Mouse (Mus musculus): ENCODE results near the gene Golga4. TPM values are rescaled to one million over a fixed set of nuclear protein-coding genes. Genes with fewer than 3 reads are reported as not detected.

The Golga4 gene
- polyA plus RNA-seq, 1 experiment from 2014 or later: 52.4 TPM

DNA sequence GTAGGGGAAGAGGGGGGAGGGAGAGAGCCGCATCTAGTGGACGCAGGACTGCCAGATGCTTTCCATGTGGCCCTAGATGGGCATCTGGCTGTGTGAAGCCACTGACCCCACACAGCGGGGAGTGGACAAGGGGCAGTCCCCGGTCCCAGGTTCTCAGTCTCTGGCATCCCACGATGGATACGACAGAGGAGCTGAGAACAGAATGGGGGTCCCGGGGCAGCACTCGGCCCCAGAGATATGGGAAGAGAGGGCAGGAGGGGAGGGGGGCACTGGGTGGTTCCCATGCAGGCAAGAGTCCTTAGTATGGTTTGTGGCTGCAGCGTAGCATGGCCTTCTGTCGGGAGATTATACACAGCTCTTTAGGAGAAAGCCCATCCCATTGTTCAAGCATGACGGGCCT, 17.7 kb downstream of the Golga4 start:
- Histone ChIP-seq H3K27me3 (ENCODE audit: control insufficient read depth, insufficient read depth, low read length) (no peaks in the 10 kb centered on the region), H3K4me2 (ENCODE audit: low read depth) (no peak overlapping the region), H3K9me3 (ENCODE audit: control insufficient read depth, low read length) (no peaks in the 10 kb centered on the region), H3K9ac (ENCODE audit: low read length) (no peak overlapping the region), H3K4me1 (ENCODE audit: control insufficient read depth, insufficient read depth, low read length) (no peaks in the 10 kb centered on the region), H3K4me3 (ENCODE audit: low read depth, low read length) (no peak overlapping the region), H3K36me3 (ENCODE audit: control insufficient read depth, insufficient read depth, low read length) (peaks cover 6% of the 10 kb centered on the region), H3K27ac (ENCODE audit: low read depth, low read length) (no peak overlapping the region)
- DNase-seq (ENCODE audit: low spot score): no peak
- WGBS: 78% methylated on average over 11 of the region's 11 CpGs
- ATAC-seq (ENCODE audit: insufficient read depth, low FRiP score, low TSS enrichment): no peak

DNA sequence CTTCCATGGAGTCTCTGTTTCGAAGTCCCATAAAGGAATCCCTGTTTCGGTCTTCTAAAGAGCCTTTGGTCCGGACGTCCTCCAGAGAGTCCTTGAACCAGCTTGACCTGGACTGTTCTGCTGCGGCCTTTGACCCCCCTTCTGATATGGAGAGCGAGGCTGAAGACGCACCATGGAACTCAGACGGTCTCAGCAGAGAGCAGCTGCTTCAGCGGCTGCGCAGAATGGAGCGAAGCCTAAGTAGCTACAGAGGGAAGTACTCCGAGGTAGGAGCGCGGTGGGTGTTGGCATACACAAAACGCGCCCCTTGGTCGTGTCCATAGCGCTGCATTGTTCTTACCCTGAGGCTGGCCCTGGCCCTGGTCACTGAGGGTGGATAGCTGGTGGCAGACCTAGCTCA, 21.0 kb downstream of the Golga4 start:
- DNase-seq (ENCODE audit: low spot score) (no peak), ATAC-seq (ENCODE audit: insufficient read depth, low FRiP score, low TSS enrichment) (no peak)
- no peak overlapping the region for H3K4me3 ChIP-seq (ENCODE audit: low read depth, low read length)
- no peaks in the 10 kb centered on the region for H3K4me1 ChIP-seq (ENCODE audit: control insufficient read depth, insufficient read depth, low read length)
- 91% methylated on average over 18 of the region's 18 CpGs for WGBS
- no peaks in the 10 kb centered on the region for H3K27me3 ChIP-seq (ENCODE audit: control insufficient read depth, insufficient read depth, low read length)
- H3K4me2 ChIP-seq (ENCODE audit: low read depth): no peak overlapping the region
- no peaks in the 10 kb centered on the region for H3K9me3 ChIP-seq (ENCODE audit: control insufficient read depth, low read length)
- H3K27ac ChIP-seq (ENCODE audit: low read depth, low read length): no peak overlapping the region
- H3K36me3 ChIP-seq (ENCODE audit: control insufficient read depth, insufficient read depth, low read length): peaks cover 9% of the 10 kb centered on the region
- no peak overlapping the region for H3K9ac ChIP-seq (ENCODE audit: low read length)

GRCm38 (mm10) chr9:118529783-118530182, 23.7 kb downstream of the Golga4 start:
- Histone ChIP-seq H3K27ac (ENCODE audit: low read depth, low read length) (no peak overlapping the region), H3K27me3 (ENCODE audit: control insufficient read depth, insufficient read depth, low read length) (no peaks in the 10 kb centered on the region), H3K36me3 (ENCODE audit: control insufficient read depth, insufficient read depth, low read length) (peaks cover 13% of the 10 kb centered on the region), H3K9me3 (ENCODE audit: control insufficient read depth, low read length) (no peaks in the 10 kb centered on the region), H3K4me3 (ENCODE audit: low read depth, low read length) (no peak overlapping the region), H3K9ac (ENCODE audit: low read length) (no peak overlapping the region), H3K4me1 (ENCODE audit: control insufficient read depth, insufficient read depth, low read length) (no peaks in the 10 kb centered on the region), H3K4me2 (ENCODE audit: low read depth) (no peak overlapping the region)
- ATAC-seq (ENCODE audit: insufficient read depth, low FRiP score, low TSS enrichment) (no peak), DNase-seq (ENCODE audit: low spot score) (no peak)
- 92% methylated on average over 3 of the region's 3 CpGs for WGBS

- no peak for DNase-seq (ENCODE audit: low spot score)
- no peak overlapping the region for H3K27ac ChIP-seq (ENCODE audit: low read depth, low read length)
- no peaks in the 10 kb centered on the region for H3K4me1 ChIP-seq (ENCODE audit: control insufficient read depth, insufficient read depth, low read length)
- no peaks in the 10 kb centered on the region for H3K27me3 ChIP-seq (ENCODE audit: control insufficient read depth, insufficient read depth, low read length)
- WGBS: 92% methylated on average over 6 of the region's 6 CpGs
- peaks cover 11% of the 10 kb centered on the region for H3K36me3 ChIP-seq (ENCODE audit: control insufficient read depth, insufficient read depth, low read length)
- no peak for ATAC-seq (ENCODE audit: insufficient read depth, low FRiP score, low TSS enrichment)
- no peak overlapping the region for H3K9ac ChIP-seq (ENCODE audit: low read length)
- no peaks in the 10 kb centered on the region for H3K9me3 ChIP-seq (ENCODE audit: control insufficient read depth, low read length)
- no peak overlapping the region for H3K4me2 ChIP-seq (ENCODE audit: low read depth)
- H3K4me3 ChIP-seq (ENCODE audit: low read depth, low read length): no peak overlapping the region
These were observed 24.6 kb downstream of the Golga4 start for GRCm38 (mm10) chr9:118530679-118531078.

GRCm38 (mm10) chr9:118532516-118533205, 26.6 kb downstream of the Golga4 start:
- H3K36me3 ChIP-seq (ENCODE audit: control insufficient read depth, insufficient read depth, low read length): peaks cover 15% of the 10 kb centered on the region
- DNase-seq (ENCODE audit: low spot score): no peak
- no peaks in the 10 kb centered on the region for H3K27me3 ChIP-seq (ENCODE audit: control insufficient read depth, insufficient read depth, low read length)
- ATAC-seq (ENCODE audit: insufficient read depth, low FRiP score, low TSS enrichment): no peak
- WGBS: 92% methylated on average over 7 of the region's 7 CpGs
- H3K9ac ChIP-seq (ENCODE audit: low read length): no peak overlapping the region
- H3K9me3 ChIP-seq (ENCODE audit: control insufficient read depth, low read length): no peaks in the 10 kb centered on the region
- H3K27ac ChIP-seq (ENCODE audit: low read depth, low read length): no peak overlapping the region
- no peak overlapping the region for H3K4me3 ChIP-seq (ENCODE audit: low read depth, low read length)
- H3K4me2 ChIP-seq (ENCODE audit: low read depth): no peak overlapping the region
- no peaks in the 10 kb centered on the region for H3K4me1 ChIP-seq (ENCODE audit: control insufficient read depth, insufficient read depth, low read length)

- Histone ChIP-seq H3K27me3 (ENCODE audit: control insufficient read depth, insufficient read depth, low read length) (no peaks in the 10 kb centered on the region), H3K27ac (ENCODE audit: low read depth, low read length) (no peak overlapping the region), H3K4me1 (ENCODE audit: control insufficient read depth, insufficient read depth, low read length) (no peaks in the 10 kb centered on the region), H3K9me3 (ENCODE audit: control insufficient read depth, low read length) (no peaks in the 10 kb centered on the region), H3K9ac (ENCODE audit: low read length) (no peak overlapping the region), H3K4me2 (ENCODE audit: low read depth) (no peak overlapping the region), H3K36me3 (ENCODE audit: control insufficient read depth, insufficient read depth, low read length) (peaks cover 17% of the 10 kb centered on the region), H3K4me3 (ENCODE audit: low read depth, low read length) (no peak overlapping the region)
- WGBS: 94% methylated on average over 6 of the region's 6 CpGs
- ATAC-seq (ENCODE audit: insufficient read depth, low FRiP score, low TSS enrichment): no peak
- DNase-seq (ENCODE audit: low spot score): no peak
These were observed 30.9 kb downstream of the Golga4 start for GRCm38 (mm10) chr9:118536946-118537345.

DNA sequence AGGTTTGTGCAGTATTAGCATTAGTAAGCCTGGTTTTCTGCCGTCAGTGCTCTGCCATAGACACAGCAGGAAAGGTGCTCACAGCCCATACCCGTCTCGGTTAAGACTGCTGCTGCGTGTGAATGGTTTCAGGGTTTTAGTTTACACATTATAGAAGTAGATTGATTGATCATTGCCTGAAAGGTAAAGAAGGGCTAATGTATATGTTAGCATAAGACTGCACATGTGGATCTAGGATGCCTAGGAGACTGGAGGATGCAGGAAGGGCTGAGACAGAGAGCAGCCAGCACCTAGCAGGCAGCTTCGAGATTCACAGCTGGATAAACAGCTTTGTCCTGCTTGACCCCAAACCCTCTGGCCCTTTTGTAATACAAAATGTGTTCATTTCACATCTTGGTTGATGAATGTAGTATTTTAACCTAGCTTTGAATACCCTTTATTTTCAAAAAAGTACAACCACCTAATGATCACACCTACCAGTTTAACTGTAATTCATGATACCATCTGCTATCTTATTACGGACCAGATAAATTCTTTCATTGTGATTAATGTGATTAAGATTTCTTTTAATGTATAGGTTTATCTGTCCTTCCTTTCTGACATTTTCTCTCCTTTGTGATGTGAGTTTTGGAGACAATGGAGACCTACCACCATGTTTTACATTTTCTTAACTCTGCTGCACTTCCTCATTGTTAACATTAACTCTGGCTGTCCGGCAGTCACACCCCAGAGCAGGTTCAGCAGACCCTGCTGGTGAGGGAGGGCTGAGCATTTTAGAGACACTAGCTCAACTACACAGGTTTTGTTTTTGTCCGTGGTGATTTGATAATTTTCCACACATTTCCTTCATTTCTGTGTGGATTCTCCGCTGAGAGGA, 31.6 kb downstream of the Golga4 start:
- H3K9ac ChIP-seq (ENCODE audit: low read length): no peak overlapping the region
- no peaks in the 10 kb centered on the region for H3K9me3 ChIP-seq (ENCODE audit: control insufficient read depth, low read length)
- no peak for ATAC-seq (ENCODE audit: insufficient read depth, low FRiP score, low TSS enrichment)
- H3K4me3 ChIP-seq (ENCODE audit: low read depth, low read length): no peak overlapping the region
- peaks cover 15% of the 10 kb centered on the region for H3K36me3 ChIP-seq (ENCODE audit: control insufficient read depth, insufficient read depth, low read length)
- H3K4me2 ChIP-seq (ENCODE audit: low read depth): no peak overlapping the region
- WGBS: 83% methylated on average over 9 of the region's 9 CpGs
- DNase-seq (ENCODE audit: low spot score): no peak
- no peak overlapping the region for H3K27ac ChIP-seq (ENCODE audit: low read depth, low read length)
- H3K27me3 ChIP-seq (ENCODE audit: control insufficient read depth, insufficient read depth, low read length): no peaks in the 10 kb centered on the region
- no peaks in the 10 kb centered on the region for H3K4me1 ChIP-seq (ENCODE audit: control insufficient read depth, insufficient read depth, low read length)

DNA sequence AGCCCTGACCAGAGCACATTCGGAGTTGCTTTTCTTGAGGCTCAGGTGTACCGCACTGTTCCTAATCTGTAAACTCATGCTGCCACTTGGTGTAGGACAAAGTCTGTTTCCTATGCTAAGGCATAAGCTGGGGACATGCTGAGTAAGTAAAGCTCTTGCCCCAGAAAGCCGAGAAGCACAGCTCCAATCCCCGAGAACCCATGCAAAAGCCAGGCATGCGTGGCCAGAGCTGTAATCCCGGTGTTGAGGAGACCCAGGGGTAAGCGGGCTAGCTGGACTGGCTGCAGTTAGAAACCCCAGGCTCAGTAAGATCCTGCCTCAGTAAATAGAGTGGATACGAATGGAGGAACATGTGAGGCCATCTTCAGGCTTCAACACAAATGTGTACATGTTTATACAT, 35.8 kb downstream of the Golga4 start:
- Histone ChIP-seq H3K4me2 (ENCODE audit: low read depth) (no peak overlapping the region), H3K27me3 (ENCODE audit: control insufficient read depth, insufficient read depth, low read length) (no peaks in the 10 kb centered on the region), H3K4me1 (ENCODE audit: control insufficient read depth, insufficient read depth, low read length) (no peaks in the 10 kb centered on the region), H3K27ac (ENCODE audit: low read depth, low read length) (no peak overlapping the region), H3K4me3 (ENCODE audit: low read depth, low read length) (no peak overlapping the region), H3K36me3 (ENCODE audit: control insufficient read depth, insufficient read depth, low read length) (peaks cover 4% of the 10 kb centered on the region), H3K9me3 (ENCODE audit: control insufficient read depth, low read length) (no peaks in the 10 kb centered on the region), H3K9ac (ENCODE audit: low read length) (no peak overlapping the region)
- 91% methylated on average over 8 of the region's 8 CpGs for WGBS
- ATAC-seq (ENCODE audit: insufficient read depth, low FRiP score, low TSS enrichment) (no peak), DNase-seq (ENCODE audit: low spot score) (no peak)

- Histone ChIP-seq H3K4me1 (ENCODE audit: control insufficient read depth, insufficient read depth, low read length) (no peaks in the 10 kb centered on the region), H3K4me2 (ENCODE audit: low read depth) (no peak overlapping the region), H3K27me3 (ENCODE audit: control insufficient read depth, insufficient read depth, low read length) (no peaks in the 10 kb centered on the region), H3K9me3 (ENCODE audit: control insufficient read depth, low read length) (no peaks in the 10 kb centered on the region), H3K9ac (ENCODE audit: low read length) (no peak overlapping the region), H3K4me3 (ENCODE audit: low read depth, low read length) (no peak overlapping the region), H3K36me3 (ENCODE audit: control insufficient read depth, insufficient read depth, low read length) (peaks cover 5% of the 10 kb centered on the region), H3K27ac (ENCODE audit: low read depth, low read length) (no peak overlapping the region)
- no peak for ATAC-seq (ENCODE audit: insufficient read depth, low FRiP score, low TSS enrichment)
- 87% methylated on average over 6 of the region's 6 CpGs for WGBS
- no peak for DNase-seq (ENCODE audit: low spot score)
These were observed 39.1 kb downstream of the Golga4 start for GRCm38 (mm10) chr9:118545146-118545545.

All from neural tube, embryonic 11.5 days (tissue).